Mouse (Mus musculus) urinary bladder, postnatal 4 days (tissue): ENCODE data around the gene Icosl.
"Not testable (repeated sequence)": the region's sequence is repeated elsewhere in the genome, so short reads cannot be mapped to it uniquely, and the experiment has no call there.

Source experiments
- DNase-seq, 2 experiments: peaks; one replicate each; pipeline ENCODE4 v3.0.0; 2021 to 2022; ENCODE audit warnings: low spot score in 2 of 2

The Icosl gene

DNA sequence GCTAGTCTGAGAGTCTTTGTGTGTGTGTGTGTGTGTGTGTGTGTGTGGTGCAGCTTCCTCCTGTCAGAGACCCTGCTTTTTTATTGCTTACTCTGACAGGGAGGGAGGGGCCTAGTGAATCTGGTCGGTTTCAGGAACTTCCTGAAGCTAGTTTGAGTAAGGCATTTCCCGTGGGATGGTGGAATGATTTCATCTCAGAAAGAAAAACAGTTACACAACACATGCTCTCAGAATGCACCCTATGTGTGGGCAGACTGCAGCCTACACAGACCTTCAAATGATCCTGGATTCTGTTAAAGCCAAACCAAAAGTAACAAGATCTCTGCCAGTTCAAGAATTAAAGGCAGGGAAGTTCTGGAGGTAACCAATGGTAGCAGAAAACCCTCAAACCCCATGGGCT is 46.1 kb downstream of the Icosl start:
- DNase-seq = no peak

DNA sequence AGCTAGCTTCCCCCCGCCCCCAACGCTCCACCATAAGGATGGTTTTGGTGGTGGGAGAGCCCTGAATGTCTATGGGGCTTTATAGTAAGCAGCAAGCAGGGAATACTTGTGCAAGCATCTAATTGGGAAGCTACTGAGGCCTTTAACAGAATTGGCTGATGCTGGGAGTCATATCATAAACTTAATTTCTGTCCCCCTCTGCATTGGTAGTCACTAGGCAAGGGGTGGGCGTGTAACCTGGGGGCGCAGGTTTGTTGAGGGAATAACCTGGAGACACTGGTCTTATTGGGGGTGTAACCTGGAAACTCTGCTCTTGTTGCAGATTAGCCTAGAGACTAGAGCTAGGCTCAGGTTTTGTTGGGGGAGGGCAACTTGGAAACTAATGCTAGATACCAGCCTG is 50.3 kb downstream of the Icosl start:
- DNase-seq = no peak

DNA sequence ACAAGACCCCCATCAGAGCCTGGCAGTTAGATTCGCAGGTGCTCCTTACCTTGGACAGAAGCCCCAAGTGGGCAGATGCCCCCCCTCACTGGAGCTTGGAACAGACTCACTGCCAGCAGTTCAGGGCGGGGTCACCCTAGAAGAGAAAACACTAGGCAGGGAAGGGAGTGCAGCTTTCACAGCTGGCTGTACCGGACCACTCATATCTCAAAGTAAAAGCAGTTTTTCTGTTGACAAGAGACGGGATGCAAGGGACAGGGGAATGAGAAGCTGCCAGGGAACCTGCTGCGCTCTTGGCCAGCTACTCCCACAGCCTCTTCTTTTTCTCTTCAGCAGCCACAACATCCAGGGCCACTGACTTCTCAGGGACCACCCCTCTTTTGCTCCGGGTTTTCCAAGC is 55.0 kb downstream of the Icosl start:
- DNase-seq = not testable (repeated sequence)

DNA sequence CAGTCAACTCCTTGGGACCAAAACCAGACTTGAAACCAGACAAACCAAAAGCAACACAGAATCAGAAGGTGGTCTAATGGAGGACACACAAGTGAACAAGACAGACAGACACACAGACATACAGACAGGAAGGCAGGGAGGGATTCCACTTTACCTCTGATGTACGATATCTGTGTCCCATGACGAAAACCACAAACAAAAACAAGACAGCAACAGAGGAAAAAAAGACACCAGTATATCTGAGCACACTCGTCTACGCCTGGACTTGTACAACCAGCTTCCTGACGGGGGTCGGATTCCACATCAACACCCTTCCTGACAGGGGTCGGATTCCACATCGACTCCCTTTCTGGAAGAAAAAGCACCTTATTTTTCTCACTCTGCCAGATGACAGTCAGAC is 56.0 kb downstream of the Icosl start:
- DNase-seq = not testable (repeated sequence)

DNA sequence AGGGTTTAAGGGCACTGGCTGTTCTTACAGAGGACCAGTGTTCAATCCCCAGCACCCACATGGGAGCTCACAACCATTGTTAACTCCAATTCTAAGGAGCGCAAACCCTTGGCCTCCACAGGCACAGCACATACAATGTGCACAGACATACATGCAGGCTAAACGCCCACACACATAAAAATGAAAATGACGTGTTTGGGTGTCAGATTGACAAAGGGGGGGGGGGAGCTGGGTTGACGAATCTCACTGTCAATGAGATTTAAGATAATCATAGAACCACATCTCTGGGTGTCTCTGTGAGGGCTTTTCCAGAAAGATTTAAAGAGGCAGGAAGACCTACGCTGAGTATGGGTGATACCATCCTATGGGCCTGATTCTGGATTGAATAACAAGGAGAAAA is 57.2 kb downstream of the Icosl start:
- no peak for DNase-seq

DNA sequence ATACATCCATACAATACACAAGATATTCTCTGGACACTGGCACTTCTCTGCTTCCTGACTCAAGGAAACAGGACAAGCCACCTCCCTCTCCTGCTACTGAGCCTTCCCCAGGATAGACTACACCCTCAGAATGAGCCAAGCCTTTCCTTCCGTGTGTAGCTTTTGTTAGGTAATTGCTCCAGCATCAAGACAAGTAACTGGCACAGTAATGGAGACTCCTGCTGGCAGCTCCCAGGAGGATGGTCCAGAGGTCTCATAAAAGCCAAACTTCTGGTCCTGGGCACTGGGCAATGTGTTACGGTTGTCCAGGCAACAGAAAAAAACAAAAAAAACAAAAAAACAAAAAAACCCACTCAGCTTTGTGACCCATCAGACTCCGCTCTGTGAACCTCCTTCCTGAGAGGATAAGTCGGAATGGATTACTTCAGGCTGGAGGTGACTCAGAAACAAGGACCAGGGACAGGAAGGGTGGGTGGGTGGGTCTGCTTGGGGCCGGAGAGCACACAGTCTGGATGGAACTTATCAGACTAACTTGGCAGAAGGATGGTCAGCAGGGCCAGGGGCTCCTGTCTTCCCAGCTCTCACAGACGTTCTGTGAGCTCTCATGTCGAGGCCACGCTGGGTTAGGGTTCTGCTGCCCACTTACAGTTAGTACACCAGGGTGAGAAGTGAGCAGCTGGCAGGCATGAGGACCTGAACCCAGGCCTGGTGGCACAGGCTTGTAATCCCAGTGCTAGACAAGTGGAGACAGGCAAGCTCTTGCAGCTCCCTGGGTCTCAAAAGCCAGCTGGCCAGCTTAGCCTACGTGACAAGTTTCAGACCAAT is 58.2 kb downstream of the Icosl start:
- no peak for DNase-seq

DNA sequence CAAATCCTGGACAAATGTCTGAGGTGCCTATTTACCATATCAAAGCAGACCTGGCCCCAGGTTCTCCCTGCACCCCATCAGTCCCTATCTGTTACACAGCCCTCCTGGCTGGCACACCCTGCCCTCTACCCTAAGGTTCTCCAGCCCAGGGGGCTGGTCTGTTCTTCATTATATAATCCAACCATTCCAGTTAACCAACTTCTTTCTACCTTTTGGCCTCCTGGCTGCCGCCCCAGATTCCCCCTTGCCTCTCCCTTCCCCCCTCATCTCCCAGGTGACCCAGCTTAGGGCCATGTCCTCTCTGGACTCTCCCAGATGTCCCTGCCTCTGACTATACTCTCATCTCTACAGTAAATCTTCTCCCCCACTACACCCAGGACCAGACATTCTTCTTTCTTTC is 58.8 kb downstream of the Icosl start:
- DNase-seq = no peak

DNA sequence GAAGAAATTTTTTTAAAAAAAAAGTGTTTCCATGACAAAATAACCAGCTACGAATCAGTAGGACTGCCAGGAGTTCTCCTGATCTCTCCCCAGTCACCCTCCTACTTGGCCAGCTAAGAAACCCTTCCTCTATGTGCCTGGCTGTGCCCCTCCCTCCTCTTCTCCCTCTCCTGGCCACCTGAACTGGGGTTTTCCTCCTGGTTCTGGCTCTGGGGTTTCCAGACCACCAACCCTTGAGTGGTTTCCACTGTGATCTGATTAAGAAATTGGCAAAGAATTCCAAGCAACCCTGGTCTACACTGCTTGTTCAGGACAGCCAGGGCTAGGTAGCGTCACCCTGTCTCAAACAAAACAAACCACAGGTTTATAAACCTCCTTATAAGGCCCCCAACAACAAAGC is 59.5 kb downstream of the Icosl start:
- DNase-seq = no peak

DNA sequence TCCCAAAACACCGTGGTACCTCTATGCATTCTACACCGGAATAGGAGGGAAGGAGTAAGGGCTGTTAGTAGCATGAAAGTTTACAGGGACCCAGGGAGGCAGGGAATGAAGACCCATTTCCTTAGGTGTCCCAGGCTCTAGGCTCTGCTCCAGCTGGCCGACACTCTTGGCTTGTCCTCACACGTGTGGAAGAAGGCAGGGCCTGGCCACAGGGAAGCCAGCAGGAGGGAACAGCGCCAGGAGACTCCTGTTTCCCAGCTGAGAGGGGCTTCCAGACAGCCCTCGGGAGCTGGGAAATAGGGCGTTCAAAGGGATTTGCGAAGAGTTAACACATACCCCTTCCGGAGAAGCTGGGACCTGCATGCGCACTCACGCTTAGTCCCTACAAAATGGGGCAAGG is 60.3 kb downstream of the Icosl start:
- DNase-seq = peak in 1 of 2 experiments; percentile 53

DNA sequence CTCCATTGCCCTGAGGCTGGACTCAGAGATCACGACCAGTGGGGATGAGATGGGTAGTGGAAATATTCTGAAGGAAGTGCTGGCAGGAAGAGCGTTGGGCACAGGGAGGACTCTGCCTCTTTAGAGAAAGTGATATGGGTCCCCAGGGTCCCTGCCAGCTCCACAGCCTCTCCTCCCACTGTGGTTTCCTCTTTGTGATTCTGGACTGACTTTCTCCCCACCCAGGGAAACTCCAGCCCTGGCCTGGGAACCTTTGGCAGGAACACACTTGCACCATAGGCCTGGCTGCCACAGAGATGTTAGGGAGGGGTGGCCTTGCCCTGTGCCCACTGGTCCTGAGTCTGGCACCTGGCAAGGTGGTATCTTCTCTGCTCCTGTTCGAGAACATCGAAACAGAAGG is 60.9 kb downstream of the Icosl start:
- DNase-seq = no peak
